Mouse (Mus musculus) 3T3-L1 (cell line): ENCODE results near the gene Lrig1.
A peak's percentile ranks its signal among the peaks of the same experiment; 100 is the strongest.

Source experiments
- DNase-seq: peaks from one replicate; pipeline ENCODE4 v3.0.0-alpha.2; 2015; ENCODE audit warnings: low read depth, low spot score

Gene Lrig1

GRCm38 (mm10) chr6:94698509-94699172 lies 1.3 kb downstream of the Lrig1 start:
- peak; percentile 40 for DNase-seq

DNA sequence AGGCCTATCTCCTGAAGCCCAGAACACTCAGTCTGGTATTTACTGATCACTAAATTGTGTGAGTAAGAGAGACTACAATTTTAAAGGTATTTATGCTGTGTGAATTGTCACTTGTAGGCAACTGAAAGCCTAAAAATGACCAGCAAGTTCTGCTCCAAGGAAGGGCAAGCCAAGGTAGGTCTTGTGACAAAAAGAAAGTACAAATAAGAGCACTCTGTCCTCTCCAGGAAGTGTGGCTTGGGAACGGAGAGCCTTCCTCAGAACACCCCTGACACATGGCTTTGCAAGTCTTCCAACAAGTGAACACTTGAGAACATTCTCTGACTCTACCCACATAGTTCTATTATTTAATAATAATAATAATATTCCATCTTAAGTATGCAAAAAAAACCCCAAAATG lies 2.5 kb downstream of the Lrig1 start:
- DNase-seq: no peak

- no peak for DNase-seq
Measured at GRCm38 (mm10) chr6:94696182-94697080, 3.5 kb downstream of the Lrig1 start.

DNA sequence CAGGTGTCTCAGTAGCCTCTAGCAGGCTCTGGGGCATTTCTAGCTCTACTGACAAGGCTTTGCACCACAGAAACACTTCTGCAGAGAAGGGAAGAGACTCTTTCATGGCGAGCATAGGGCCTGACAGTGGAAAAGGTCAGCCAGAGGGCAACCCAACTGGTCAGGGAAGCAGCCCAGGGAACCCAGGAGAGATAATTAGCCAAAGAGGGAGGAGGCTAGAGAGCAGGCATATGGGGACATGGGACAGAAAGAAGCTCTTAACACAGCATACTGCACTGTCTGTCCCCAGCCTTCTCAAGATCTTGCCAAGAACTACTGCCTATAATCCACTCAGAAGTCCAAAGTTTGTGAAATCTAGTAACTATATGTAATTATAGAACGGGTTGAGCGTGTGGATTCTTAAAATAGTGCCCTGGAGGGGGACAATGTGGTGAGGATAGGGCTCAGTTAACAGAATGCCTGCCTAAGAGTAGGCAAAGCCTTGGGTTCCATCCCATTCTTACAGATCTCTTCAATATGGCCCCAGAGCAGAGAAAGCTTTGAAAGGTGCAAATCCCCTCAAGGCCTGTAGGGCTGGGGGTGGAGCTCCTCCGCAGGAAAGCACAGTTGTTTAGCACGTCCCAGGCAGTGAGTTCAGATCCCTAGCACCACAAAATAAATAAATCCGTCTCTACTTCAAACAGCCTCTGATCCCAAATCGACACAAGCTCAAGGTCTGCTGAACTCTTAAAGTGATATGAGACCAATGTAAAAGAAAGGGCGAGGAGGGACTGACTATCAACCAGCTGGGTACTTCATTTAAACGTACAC lies 4.6 kb downstream of the Lrig1 start:
- no peak for DNase-seq

DNA sequence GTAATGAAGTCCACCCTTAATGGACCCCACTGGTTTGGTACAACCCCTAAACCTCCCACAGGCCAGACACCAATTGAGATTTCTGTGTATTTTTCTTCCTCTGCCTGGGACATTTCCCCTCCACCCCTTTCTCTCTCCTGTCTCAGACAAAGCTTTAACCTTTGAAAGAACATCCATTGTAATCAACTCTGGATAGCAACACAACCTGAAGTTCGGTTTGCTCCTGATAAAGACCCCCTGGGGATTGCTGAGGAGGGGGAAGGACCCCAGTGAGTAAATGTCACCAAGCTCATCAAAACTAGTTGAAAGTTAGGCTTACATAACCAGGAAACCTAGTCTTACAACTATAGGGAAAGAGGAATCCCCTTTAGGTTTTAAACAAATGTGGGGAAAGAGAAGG lies 5.5 kb downstream of the Lrig1 start:
- DNase-seq: no peak

- no peak for DNase-seq
Measured at GRCm38 (mm10) chr6:94693091-94693490, 6.9 kb downstream of the Lrig1 start.

- no peak for DNase-seq
Measured at GRCm38 (mm10) chr6:94692003-94692402, 8.0 kb downstream of the Lrig1 start.

- no peak for DNase-seq
Measured at GRCm38 (mm10) chr6:94690247-94690646, 9.7 kb downstream of the Lrig1 start.

DNA sequence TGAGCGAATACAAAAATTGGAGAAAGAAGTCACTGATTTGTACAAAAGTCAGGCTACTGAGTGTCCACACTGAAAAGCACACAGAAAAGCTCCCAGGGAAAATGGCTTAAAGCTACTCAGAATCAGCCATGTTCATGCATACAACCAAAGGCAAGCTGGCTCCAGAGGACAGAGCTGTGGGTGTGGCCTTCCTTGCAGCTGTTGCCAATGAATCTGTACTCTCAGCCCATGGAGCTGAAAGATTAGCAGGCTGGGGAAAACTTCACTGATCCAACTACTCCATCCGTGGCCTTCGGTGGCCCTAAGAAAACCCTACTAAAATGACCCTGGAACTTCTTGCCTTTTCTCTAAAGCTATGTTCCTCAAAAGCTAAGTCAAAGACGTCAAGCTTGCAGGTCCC lies 11.2 kb downstream of the Lrig1 start:
- DNase-seq: peak; percentile 65

DNA sequence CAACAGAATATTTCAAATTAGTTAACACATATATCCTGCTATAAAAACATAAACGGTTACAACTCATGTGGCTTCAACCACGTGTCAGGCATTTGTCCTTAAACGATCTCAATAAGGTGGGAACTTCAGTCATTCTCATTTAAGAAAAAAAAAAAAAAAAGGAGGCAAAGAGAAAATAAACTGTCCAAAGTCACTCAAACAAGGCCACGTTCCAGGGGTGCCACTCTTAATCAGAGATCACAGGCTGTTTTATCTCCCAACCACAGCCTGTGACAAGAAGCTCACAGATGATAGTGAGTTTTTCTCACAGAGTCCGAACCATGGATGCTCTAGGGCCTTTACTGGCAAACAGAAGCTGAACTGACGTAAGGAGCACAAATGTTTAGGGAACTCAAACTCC lies 13.9 kb downstream of the Lrig1 start:
- no peak for DNase-seq

DNA sequence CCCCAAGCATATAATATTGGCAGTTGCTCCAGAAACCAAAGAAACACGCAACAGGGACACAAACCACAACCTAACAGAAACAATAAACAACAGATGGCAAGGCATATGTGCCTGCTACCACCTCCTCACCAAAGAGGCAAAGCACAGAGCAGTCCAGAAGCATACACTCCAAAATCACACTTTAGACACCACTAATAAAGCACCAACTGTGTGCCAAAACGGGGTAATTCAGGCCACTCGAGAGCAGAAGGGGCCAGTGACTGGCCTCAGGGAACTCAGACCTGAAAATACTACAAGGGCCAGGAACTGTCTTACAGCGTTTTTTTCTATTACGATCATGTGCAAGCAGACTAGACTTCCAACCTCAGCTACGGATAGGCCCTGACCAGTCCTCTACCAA lies 14.3 kb downstream of the Lrig1 start:
- no peak for DNase-seq

DNA sequence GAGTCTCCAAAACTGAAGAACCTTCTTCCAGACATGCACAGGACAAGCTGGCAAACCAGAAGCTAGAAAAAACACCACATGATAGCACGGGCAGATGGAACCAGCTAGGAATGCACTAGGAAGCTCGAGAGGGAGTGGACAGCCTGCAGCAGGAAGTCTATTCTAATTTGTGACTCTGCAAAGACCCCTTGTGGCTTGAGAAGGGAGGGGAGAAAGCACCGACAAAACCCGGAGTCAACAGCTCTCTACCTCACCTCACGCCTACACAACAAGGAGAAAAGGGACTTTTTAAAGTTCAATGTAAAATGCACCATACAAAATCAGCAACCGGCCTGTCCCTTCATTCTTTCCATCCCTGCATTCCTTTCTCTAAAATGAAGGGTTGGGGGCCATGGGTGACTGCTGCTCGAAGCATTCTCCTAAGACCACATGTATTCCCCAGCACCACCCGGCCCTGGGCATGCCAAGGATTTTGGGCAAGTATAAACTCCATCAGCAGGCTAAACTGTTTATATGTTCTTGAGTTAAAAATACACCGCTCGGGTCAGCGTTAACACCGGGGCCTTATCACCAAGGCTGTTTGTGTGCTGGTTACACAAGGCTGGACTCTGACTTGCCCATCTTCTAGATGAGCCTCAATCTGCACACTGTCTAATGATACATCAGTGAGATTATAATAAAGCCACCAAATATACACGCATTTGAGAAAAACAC lies 15.0 kb downstream of the Lrig1 start:
- DNase-seq: peak; percentile 39

DNA sequence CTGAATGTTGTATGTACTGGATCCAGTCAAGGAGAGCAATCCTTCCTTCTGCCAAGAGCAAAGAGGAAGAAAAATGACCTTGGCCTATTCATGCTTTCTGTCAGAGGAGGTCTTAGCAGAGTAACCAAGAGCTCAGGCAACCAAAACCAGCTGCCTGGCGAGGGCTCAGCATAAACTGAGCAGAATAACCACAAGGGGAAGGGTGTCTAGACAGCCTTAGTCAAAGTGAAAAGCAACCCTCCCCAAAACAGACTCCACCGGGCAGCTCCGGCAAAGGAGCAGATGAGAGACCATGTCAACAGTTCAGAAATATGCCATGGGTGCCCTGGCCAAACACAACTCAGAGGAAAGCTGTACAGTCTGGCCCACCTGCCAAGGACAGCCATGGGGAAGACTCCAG lies 16.3 kb downstream of the Lrig1 start:
- DNase-seq: peak; percentile 76

- DNase-seq: no peak
Measured at GRCm38 (mm10) chr6:94682270-94682618, 17.7 kb downstream of the Lrig1 start.

DNA sequence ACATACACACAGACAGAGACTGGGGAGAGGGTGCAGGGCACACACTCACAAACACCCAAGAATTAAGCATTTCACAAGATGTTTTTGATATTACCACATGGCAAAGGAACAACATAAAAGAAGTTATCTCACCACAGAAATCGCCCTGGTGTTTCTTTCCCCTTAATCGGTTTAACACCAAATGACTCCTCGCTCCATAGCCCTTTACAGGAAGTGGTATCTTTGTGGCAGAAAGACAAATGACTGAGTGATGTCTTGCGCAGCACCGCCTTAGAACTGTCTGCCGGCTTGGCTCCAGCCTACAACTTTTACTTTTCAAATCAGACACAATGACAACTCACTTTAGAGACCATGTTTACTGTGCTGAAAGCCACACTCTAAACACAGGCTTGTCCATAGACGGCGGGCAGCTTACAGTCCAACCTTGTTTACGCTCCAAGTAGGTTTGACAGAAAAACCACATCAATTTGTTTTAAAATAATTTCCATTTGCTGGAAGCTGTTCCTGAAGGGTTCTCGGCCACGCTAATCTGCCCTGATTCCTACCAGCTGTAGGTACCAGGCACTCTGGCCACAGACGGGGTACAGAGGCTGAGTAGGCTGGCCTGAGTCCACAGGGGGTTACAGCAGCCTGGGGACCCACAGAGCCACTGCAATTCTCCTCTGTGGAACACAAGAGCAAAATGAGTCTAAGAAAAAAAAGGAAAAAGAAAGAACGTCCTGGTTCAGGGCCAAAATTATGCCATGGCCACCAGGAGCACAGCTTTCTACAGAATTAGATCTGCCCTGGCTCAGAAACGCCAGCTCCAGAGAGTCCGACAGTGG lies 18.3 kb downstream of the Lrig1 start:
- peak; percentile 84 for DNase-seq

GRCm38 (mm10) chr6:94680760-94681445 lies 19.1 kb downstream of the Lrig1 start:
- DNase-seq: peak; percentile 59

- no peak for DNase-seq
Measured at GRCm38 (mm10) chr6:94679249-94679648, 20.7 kb downstream of the Lrig1 start.

DNA sequence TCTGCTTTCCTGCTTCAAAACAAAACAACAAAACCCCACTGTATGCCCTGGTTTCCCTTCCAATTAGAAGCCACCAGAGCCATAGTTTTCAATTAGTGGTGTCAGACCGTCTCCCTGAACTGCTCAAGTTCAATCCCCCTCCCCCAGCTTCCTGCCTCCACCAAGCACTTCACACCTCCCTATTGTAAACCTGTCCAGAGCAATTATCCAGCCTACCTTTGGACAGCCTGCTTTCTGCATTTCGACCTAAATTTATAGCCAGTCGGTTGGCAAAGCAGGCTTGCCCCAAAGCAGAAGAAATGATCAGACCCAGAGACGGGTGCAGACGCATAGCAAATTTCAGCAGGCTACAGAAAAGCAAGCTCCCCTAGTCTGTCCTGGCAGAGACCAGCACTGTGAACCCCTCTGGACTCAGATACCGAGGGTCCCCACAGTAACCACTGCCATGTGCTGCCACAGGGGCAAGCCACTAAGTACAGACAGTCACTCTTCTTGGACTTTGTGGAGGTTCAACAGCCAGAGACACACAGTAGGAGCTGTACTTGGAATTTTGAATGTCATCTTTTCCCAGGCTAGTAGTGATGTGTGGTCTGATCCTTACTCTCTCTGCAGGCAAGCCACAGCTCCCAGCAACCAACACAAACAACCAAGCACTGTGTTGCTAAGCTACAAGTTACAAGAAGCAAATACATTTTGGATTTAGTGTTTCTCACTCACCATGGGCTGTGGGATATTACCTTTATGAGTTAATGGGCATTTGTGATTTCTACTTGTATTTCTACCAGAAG lies 21.4 kb downstream of the Lrig1 start:
- DNase-seq: no peak

DNA sequence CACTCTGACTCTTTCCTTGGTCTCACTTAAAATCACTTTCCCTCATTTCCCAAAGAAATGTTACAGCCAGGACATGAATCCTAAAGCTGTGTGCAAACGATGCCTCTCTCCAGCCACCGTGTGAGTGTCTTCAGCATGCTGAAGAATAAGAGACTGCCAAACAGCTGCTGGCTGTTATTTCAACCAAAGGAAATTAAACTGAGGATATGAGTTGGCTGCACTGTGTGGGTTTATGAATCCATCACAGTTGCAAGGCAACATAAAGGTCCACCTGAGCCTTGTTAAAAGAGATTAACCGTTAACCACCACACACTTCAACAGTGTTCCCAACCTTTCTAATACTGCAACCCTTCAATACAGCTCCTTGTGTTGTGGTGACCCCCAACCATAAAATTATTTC lies 22.5 kb downstream of the Lrig1 start:
- no peak for DNase-seq
